Mouse (Mus musculus) forebrain, embryonic 14.5 days (tissue): ENCODE data around the gene Creb5. TPM values are rescaled to one million over a fixed set of nuclear protein-coding genes. Genes with fewer than 3 reads are reported as not detected.

ENCODE experiments used
- ATAC-seq: fragments of 200-750 bp; cut with Nextera tagmentation; 2 replicates; pipeline ENCODE4 v1.8.0; 2017; ENCODE audit warnings: mild to moderate bottlenecking, moderate library complexity
- DNase-seq: peaks from one replicate; pipeline ENCODE4 v3.0.0-alpha.2; 2015; ENCODE audit warnings: low spot score
- H3K27ac ChIP-seq: fragments of 300-500 bp; sonication (generic); 2 replicates; pipeline ENCODE4 v1.5.1; 2014; ENCODE audit warnings: low read depth, mild to moderate bottlenecking, control low read depth, low read length, moderate library complexity
- H3K27me3 ChIP-seq: fragments of 300-500 bp; sonication (generic); replicated peaks from 2 replicates; pipeline ENCODE4 v1.6.1; 2014; ENCODE audit warnings: low read length, control low read depth, mixed read lengths; ENCODE audit not compliant: control insufficient read depth, insufficient read depth
- H3K36me3 ChIP-seq: fragments of 300-500 bp; sonication (generic); 2 replicates; pipeline ENCODE4 v1.6.1; 2014; ENCODE audit warnings: low read length, control low read depth; ENCODE audit not compliant: control insufficient read depth, insufficient read depth
- H3K4me1 ChIP-seq: fragments of 300-500 bp; sonication (generic); 2 replicates; pipeline ENCODE4 v1.6.1; 2014; ENCODE audit warnings: antibody characterized with exemption, low read length, control low read depth; ENCODE audit not compliant: control insufficient read depth, insufficient read depth
- H3K4me2 ChIP-seq: fragments of 300-500 bp; sonication (generic); 2 replicates; pipeline ENCODE4 v1.6.1; 2014; ENCODE audit warnings: mild to moderate bottlenecking, control low read depth, low read length
- H3K4me3 ChIP-seq: fragments of 300-500 bp; sonication (generic); 2 replicates; pipeline ENCODE4 v1.5.1; 2014; ENCODE audit warnings: low read depth, low read length, control low read depth
- H3K9ac ChIP-seq: fragments of 300-500 bp; sonication (generic); 2 replicates; pipeline ENCODE4 v1.6.1; 2014; ENCODE audit warnings: mild to moderate bottlenecking, low read length, control low read depth, moderate library complexity
- H3K9me3 ChIP-seq: fragments of 300-500 bp; sonication (generic); replicated peaks from 2 replicates; pipeline ENCODE4 v1.6.1; 2016; ENCODE audit warnings: low read length, control low read depth, mixed read lengths; ENCODE audit not compliant: control insufficient read depth
- WGBS: fragments of 180-500 bp; shearing (Covaris S2); extraction: QIAGEN DNeasy Blood & Tissue Kit; methylation state at CpG from one replicate; pipeline ENCODE4 v1.1.7; 2014; 5-methylcytosine and 5-hydroxymethylcytosine counted together
- polyA plus RNA-seq: library from polyadenylated mRNA; unstranded; fragments of >200 nt; fragmentation: Nextera tagmentation; extraction: Ambion mirVana; gene quantifications from 2 replicates; pipeline ENCODE4 v1.2.1, GENCODE M21; 2014

Creb5 gene
- polyA plus RNA-seq, 1 experiment from 2014 or later = 8.5 TPM

DNA sequence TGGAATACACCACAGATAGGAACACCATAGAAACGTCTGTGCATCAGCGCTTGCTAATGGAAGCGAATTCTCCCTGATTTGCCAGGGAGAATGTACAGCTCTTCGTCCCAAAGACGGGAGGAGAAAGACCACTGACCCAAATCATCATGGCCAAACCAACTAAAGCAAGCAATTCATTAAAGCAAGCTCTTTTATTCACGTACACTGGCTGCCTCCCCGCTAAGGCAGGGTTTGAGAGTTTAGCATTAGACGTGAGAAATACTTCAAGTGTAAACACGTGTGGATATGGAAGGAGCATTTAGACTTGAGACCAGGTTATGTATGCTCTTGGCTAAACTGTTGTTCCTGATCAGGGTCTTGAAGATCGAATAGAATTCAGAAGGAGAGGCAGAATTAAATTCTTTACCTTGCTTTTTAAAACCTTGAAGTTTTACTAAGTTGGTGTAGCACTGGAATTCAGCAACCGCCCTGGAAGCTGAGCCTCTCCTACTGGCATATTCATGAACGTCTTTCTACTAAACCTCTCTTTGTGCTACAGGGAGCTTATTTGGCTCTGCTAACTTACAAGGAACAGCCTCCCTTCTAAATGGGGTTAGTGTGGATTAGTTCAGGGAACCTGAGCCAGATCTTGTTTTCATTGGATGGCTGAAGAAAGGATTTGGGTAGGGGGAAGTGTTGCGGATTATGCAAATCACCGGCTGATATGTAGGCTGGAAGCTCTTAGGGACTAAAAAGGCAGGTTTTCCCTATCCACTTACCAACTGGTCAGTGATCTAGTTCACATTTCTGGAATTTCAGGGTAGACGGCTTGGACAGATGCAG, 337.6 kb downstream of the Creb5 start:
- Histone ChIP-seq H3K9ac (0 out of 2 replicates have a peak overlapping the region, but pooled peaks have one; percentile 6), H3K4me1 (peaks cover 29% of the 10 kb centered on the region)
- ATAC-seq = peak; percentile 90

DNA sequence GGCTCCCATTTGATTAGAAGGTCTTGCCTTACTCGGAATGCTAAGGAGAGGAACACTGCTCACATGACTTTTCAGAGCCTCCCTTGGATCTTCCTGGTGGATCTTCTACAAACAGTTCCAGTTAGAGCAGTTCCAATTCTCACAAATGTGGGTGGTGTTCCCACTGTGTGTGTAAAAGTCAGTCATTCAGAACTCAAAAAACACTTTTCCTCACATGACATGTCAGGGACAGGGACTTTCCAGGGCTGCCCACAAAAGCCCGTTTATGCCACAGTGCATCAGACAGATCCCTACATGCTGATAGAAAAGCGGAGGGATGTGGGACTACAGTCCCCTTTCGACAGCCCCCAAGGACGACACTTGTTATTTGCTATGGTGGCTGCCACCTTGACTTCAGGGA, 339.0 kb downstream of the Creb5 start:
- no peak overlapping the region for H3K27ac ChIP-seq
- DNase-seq (no peak), ATAC-seq (no peak)
- no peak overlapping the region for H3K4me3 ChIP-seq
- H3K4me1 ChIP-seq = peaks cover 29% of the 10 kb centered on the region
- no peaks in the 10 kb centered on the region for H3K27me3 ChIP-seq
- no peaks in the 10 kb centered on the region for H3K36me3 ChIP-seq
- H3K9me3 ChIP-seq = no peaks in the 10 kb centered on the region
- no peak overlapping the region for H3K9ac ChIP-seq
- no peak overlapping the region for H3K4me2 ChIP-seq
- WGBS = 84% methylated on average over 5 of the region's 5 CpGs

More for the DNA sequence above, 337.6 kb downstream of the Creb5 start:
- Histone ChIP-seq H3K27ac (peak overlapping the region; percentile 40; the same call in 1 of the 2 replicates), H3K36me3 (no peaks in the 10 kb centered on the region), H3K4me2 (peak overlapping the region; percentile 1; the same call in 1 of the 2 replicates), H3K4me3 (no peak overlapping the region), H3K9me3 (no peaks in the 10 kb centered on the region), H3K27me3 (no peaks in the 10 kb centered on the region)
- DNase-seq = peak; percentile 86
- 4% methylated on average over 15 of the region's 15 CpGs for WGBS

DNA sequence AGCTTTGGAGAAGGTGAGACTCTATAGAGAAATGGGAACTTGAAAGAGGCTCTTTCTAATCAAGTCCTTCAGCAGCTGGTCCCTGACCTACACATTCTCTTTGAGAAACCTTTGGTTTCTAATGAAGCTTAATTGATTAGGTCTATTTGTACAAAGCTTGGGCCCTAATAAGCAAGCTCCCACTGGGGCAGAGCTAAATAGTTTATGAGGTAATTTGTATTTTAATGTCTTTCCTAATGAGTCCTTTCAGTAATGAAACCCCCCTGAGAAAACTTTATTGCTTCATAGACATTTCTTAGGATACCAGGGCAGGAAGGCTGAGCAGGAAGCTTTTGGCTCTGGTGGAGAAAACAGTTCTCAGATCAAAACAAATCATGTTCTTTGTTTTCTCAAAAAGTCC, 341.6 kb downstream of the Creb5 start:
- Histone ChIP-seq H3K27me3 (no peaks in the 10 kb centered on the region), H3K27ac (no peak overlapping the region), H3K9me3 (no peaks in the 10 kb centered on the region), H3K4me1 (peaks cover 27% of the 10 kb centered on the region), H3K36me3 (no peaks in the 10 kb centered on the region), H3K4me2 (no peak overlapping the region), H3K4me3 (no peak overlapping the region), H3K9ac (no peak overlapping the region)
- DNase-seq (peak; percentile 60), ATAC-seq (peak; percentile 13; the same call in 1 of the 2 replicates)

DNA sequence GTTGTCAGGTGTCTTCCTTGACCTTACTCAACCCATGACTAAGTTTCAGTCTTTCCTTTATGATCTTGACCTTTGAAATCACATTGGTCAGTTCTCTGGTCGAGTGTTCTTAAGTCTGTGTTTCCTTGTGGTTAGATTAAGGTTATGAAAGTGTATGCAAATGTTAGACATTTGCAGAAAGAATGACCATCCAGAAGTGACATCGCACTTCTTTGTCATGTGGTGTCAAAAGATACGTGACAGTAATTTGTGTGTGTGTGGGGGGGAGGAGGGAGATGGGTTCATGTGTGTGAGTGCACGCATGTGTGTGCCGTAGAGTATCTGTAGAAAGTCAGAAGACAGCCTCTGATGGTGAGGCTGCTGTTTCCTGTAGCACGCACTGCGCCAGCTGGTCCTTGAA, 348.4 kb downstream of the Creb5 start:
- H3K4me2 ChIP-seq = no peak overlapping the region
- ATAC-seq (no peak), DNase-seq (no peak)
- peaks cover 6% of the 10 kb centered on the region for H3K4me1 ChIP-seq
- no peaks in the 10 kb centered on the region for H3K36me3 ChIP-seq
- no peak overlapping the region for H3K27ac ChIP-seq
- no peak overlapping the region for H3K4me3 ChIP-seq
- H3K27me3 ChIP-seq = no peaks in the 10 kb centered on the region
- no peak overlapping the region for H3K9ac ChIP-seq
- H3K9me3 ChIP-seq = no peaks in the 10 kb centered on the region
- 90% methylated on average over 7 of the region's 7 CpGs for WGBS

DNA sequence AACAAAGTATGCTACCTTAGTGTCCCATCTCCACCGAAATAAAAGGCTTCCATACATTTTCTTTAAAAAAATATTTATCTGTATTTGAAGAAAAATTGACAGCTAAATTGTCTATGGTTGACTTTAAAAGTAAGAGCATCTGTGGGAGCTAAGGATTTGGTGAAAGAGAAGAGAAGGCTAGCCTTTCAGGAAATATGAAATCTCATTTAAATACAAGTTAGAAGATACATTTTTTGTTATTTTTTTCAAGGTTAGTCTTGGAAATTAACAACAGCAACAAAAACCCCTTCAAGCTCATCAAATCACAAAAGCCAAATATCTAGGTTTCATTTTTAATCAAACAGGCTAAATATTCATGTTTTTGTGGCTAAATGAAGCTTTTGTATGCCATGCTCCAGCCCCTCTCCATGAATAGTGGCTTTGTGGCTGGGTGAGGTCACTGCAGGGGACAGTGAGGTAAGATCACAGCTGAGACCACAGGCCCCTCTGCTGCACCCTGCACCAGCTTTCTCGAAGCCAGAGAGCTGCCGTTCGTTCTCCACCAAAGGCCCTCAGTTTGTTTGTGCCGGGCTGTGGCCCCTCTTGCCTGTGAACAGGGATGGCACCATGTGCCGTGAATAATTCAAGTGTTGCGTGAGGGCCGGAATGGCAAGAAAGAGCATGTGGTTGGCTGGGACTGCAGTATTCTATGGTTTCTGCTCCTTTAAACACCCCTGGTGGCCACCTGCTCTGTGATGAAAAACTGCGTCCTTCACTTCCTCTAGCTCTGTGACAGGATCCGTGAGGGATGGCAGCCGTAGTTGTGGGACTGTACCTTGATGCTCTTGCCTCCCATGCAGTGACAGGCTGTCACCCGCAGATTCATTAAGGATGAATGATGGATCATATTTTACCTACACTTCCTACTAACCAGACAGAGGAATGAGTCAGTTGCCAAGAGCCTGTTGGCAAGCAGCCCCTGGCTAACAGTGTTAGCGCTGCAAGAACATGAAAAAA, 350.6 kb downstream of the Creb5 start:
- Histone ChIP-seq H3K4me3 (no peak overlapping the region), H3K4me2 (no peak overlapping the region), H3K27me3 (no peaks in the 10 kb centered on the region), H3K27ac (peak overlapping the region; percentile 53; the same call in 1 of the 2 replicates), H3K9ac (no peak overlapping the region), H3K9me3 (no peaks in the 10 kb centered on the region), H3K36me3 (no peaks in the 10 kb centered on the region), H3K4me1 (peaks cover 27% of the 10 kb centered on the region)
- DNase-seq = peak; percentile 69
- peak; percentile 51 for ATAC-seq
- 41% methylated on average over 13 of the region's 13 CpGs for WGBS

DNA sequence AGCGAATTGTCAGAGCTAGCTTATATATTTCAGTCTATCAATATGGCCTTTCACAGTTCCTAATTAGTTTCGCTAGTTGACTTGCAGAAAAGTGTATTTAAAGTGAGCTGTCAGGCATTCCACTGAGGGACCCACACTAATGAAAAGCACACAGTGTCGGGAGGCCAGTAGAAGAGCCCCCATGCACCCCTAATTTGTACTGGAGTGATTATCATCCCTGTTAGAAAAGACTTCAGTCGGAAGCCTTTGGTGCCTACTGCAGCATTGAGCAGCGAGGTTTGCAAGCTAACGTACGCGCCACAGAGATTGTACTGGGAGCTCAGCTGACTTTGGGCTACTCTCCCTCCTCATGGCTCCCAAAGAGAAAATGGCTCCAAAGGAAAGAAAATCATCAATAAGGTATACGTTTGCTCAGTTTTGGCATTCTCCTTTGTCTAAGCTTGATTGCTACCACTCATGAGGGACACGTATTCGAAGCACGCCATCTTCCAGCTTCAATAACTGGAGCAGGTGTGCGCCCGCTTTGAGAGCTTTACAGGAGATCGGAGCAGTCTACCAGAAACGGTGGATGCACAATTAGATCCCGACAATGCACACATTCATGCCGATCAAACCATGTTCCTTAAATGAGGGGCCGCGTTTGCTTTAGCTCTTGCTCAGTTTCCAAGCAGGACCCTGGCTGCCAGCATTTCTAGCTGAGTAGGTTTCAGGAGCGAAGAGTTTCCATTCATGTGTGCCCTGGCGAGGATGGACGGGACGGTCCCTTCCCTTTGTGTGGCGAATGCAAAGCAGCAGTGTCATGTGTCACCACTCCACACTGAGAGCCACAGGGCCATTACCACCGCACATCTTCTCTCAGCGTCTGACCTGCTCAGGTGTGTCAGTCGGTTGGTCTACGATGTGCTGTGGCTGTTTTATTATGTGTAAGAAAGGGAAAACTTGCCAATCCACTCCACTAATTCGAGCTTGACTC, 354.8 kb downstream of the Creb5 start:
- Histone ChIP-seq H3K4me3 (no peak overlapping the region; the same call in 1 of the 2 replicates), H3K4me2 (peak overlapping the region; percentile 42), H3K27ac (peak overlapping the region; percentile 72), H3K9me3 (no peaks in the 10 kb centered on the region), H3K27me3 (no peaks in the 10 kb centered on the region), H3K36me3 (no peaks in the 10 kb centered on the region), H3K4me1 (peaks cover 41% of the 10 kb centered on the region), H3K9ac (peak overlapping the region; percentile 29)
- DNase-seq (peak; percentile 81), ATAC-seq (peak; percentile 49)
- 25% methylated on average over 30 of the region's 30 CpGs for WGBS

DNA sequence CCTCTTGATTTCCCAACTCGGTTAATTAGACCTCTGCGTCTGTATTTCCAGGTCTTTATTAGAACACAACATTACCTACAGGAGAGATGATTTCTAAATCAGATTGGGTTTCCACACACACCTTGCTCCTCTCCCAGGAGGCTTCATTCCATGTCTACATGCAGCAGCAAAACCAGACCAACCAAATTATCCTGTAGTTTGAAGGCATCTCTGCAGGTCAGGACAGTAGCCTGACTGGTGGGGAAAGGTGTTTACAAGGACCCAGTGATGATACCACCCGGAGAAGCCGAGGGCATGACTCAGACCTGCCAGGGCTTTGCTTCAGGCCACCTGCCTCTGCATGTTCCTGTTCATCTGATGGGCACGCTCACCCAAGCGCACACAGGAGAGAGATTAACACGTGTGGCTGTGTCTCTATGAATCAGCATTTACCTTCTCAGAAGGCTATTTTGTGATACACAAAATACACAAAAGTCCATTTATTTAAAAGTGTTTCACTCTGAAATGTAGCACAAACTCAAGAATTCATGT, 355.8 kb downstream of the Creb5 start:
- Histone ChIP-seq H3K27ac (peak overlapping the region; percentile 72; the same call in 1 of the 2 replicates), H3K4me1 (peaks cover 37% of the 10 kb centered on the region), H3K4me3 (no peak overlapping the region), H3K27me3 (no peaks in the 10 kb centered on the region), H3K9me3 (no peaks in the 10 kb centered on the region), H3K36me3 (no peaks in the 10 kb centered on the region), H3K4me2 (peak overlapping the region; percentile 42; the same call in 1 of the 2 replicates), H3K9ac (no peak overlapping the region)
- ATAC-seq = no peak
- peak; percentile 15 for DNase-seq
- 42% methylated on average over 7 of the region's 7 CpGs for WGBS
